Mouse (Mus musculus) ES-E14 (cell line): ENCODE data around the gene Bcl2l11. TPM values are rescaled to one million over a fixed set of nuclear protein-coding genes. Genes with fewer than 3 reads are reported as not detected.

ENCODE experiments used
- DNase-seq: peaks from one replicate; pipeline ENCODE4 v3.0.0-alpha.2; 2013; ENCODE audit warnings: low read depth, low spot score
- H3K27ac ChIP-seq: 2 replicates; pipeline ENCODE4 v1.5.1; 2012; ENCODE audit warnings: low read depth, mild to moderate bottlenecking, low read length, moderate library complexity, mixed read lengths; ENCODE audit not compliant: poor library complexity, insufficient read depth, severe bottlenecking
- H3K36me3 ChIP-seq: 2 replicates; pipeline ENCODE4 v1.6.1; 2012; ENCODE audit warnings: mild to moderate bottlenecking, low read length, moderate library complexity, mixed read lengths; ENCODE audit not compliant: control insufficient read depth, poor library complexity, insufficient read depth, severe bottlenecking
- H3K4me1 ChIP-seq, 2 experiments: fragments of 150-350 bp in 1 of 2; sonication (generic) in 1 of 2; 2 replicates each; pipeline ENCODE4 v1.6.1; 2012; ENCODE audit warnings: low read length in 2 of 2, mild to moderate bottlenecking in 1 of 2, mixed read lengths in 1 of 2; ENCODE audit not compliant: control insufficient read depth in 2 of 2, insufficient read depth in 2 of 2, poor library complexity in 1 of 2
- H3K4me3 ChIP-seq, 2 experiments: fragments of 150-350 bp in 1 of 2; sonication (generic) in 1 of 2; 2 replicates each; pipeline ENCODE4 v1.5.1; 2012; ENCODE audit warnings: low read length in 2 of 2, low read depth in 1 of 2, mild to moderate bottlenecking in 1 of 2, mixed read lengths in 1 of 2; ENCODE audit not compliant: insufficient read depth in 1 of 2, poor library complexity in 1 of 2, severe bottlenecking in 1 of 2
- H3K9ac ChIP-seq: 2 replicates; pipeline ENCODE4 v1.6.1; 2012; ENCODE audit warnings: low read depth, mild to moderate bottlenecking, low read length, mixed read lengths; ENCODE audit not compliant: poor library complexity, insufficient read depth, severe bottlenecking
- H3K9me3 ChIP-seq: fragments of 150-350 bp; sonication (generic); 2 replicates; pipeline ENCODE4 v1.6.1; 2012; ENCODE audit warnings: low read depth, mild to moderate bottlenecking, low read length; ENCODE audit not compliant: control insufficient read depth, insufficient read depth
- CHD2 ChIP-seq: IDR thresholded peaks from 2 replicates; pipeline ENCODE4 v1.6.1; 2014; ENCODE audit warnings: mild to moderate bottlenecking, low read depth, low read length, inconsistent platforms
- HCFC1 ChIP-seq: IDR thresholded peaks from 2 replicates; pipeline ENCODE4 v1.6.1; 2012; ENCODE audit warnings: low read length, inconsistent platforms, borderline replicate concordance; ENCODE audit not compliant: insufficient read depth
- MAFK ChIP-seq: IDR thresholded peaks from 2 replicates; pipeline ENCODE4 v1.6.1; 2014; ENCODE audit warnings: mild to moderate bottlenecking, low read depth, low read length, inconsistent platforms; ENCODE audit not compliant: insufficient read depth
- ZC3H11A ChIP-seq: IDR thresholded peaks from 2 replicates; pipeline ENCODE4 v1.6.1; 2012; ENCODE audit warnings: low read depth, mild to moderate bottlenecking, inconsistent platforms, low read length, borderline replicate concordance
- ZNF384 ChIP-seq: IDR thresholded peaks from 2 replicates; pipeline ENCODE4 v1.6.1; 2012; ENCODE audit warnings: low read depth, low read length, inconsistent platforms
- in situ Hi-C, 2 experiments: fragments of 600-800 bp; cut with MboI; formaldehyde crosslinking; loops; one replicate each; pipeline ENCODE4 v1.15.1; 2025; ENCODE audit warnings: low sequenced_read_pairs in 2 of 2, inconsistent platforms in 1 of 2; ENCODE audit not compliant: unreplicated experiment in 2 of 2
- total RNA-seq: library from RNA; depleted of rRNA; stranded (reverse); fragments of 300-350 nt; gene quantifications from 2 replicates; pipeline ENCODE4 v1.2.3, GENCODE M21; 2012

Bcl2l11 gene
- total RNA-seq, 1 experiment: 23.6 TPM

DNA sequence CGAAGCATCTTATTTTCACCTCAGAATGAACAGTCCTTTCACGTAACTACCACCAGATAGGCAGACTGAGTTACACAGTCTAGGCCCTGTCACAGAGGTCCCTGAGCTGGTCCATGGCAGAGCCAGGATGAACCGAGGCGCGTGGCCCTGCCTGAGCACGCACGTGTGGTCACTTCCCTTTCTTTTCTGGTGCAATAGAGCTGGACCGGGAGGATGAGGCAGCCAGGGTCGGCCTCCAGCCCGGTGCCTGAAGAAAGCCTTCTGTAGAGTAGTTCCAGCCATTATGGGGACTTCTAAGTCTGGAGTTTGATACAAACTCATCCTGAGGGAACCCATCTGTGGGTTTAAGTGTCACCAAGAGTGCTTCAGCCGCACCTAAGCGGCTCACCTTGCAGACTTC is 42.1 kb downstream of the Bcl2l11 start:
- no peaks in the 10 kb centered on the region for H3K9me3 ChIP-seq
- in situ Hi-C loops: no loop called here
- TF ChIP-seq MAFK (no peak), ZNF384 (no peak), ZC3H11A (no peak), CHD2 (no peak), HCFC1 (no peak)

GRCm38 (mm10) chr2:128169486-128169885 is 43.6 kb downstream of the Bcl2l11 start:
- no peak for DNase-seq

More for the DNA sequence above, 42.1 kb downstream of the Bcl2l11 start:
- DNase-seq: no peak
- Histone ChIP-seq H3K27ac (no peak overlapping the region), H3K4me3 (no peak overlapping the region), H3K4me1 (peaks cover 1 to 5% of the 10 kb centered on the region in 2 experiments; a peak in 1 of 4 replicates), H3K36me3 (no peaks in the 10 kb centered on the region), H3K9ac (no peak overlapping the region)

DNA sequence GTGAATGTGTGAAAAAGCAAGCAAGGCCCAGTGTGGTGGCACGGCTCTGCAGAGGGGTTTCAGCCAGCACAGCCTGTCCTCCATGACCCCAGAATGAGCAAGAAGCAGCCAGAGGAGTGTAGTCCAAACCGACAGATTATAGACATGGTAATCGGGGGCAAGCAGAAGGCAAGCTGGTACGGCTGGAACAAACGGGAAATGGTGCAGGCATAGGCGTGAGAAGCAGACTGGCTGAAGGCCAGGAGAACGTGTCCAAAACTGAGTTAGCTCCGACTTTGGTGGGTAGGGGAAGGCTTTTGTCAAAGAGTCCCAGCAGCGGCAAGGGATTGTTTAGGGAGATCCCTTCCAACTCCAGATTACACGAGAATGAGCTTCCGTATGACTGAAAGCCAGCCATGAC is 44.1 kb downstream of the Bcl2l11 start:
- in situ Hi-C loops: no loop called here
- peaks cover 1 to 5% of the 10 kb centered on the region in 2 experiments; a peak in 1 of 4 replicates for H3K4me1 ChIP-seq
- TF ChIP-seq CHD2: no peak
- no peak for TF ChIP-seq HCFC1
- TF ChIP-seq ZNF384: no peak
- TF ChIP-seq ZC3H11A: no peak
- no peak for TF ChIP-seq MAFK

More at GRCm38 (mm10) chr2:128169486-128169885, 43.6 kb downstream of the Bcl2l11 start:
- Histone ChIP-seq H3K4me3 (no peak overlapping the region), H3K4me1 (peaks cover 1 to 5% of the 10 kb centered on the region in 2 experiments; a peak in 1 of 4 replicates), H3K27ac (no peak overlapping the region), H3K36me3 (no peaks in the 10 kb centered on the region), H3K9me3 (no peaks in the 10 kb centered on the region), H3K9ac (no peak overlapping the region)
- TF ChIP-seq CHD2 (no peak), MAFK (no peak), ZNF384 (no peak), ZC3H11A (no peak), HCFC1 (no peak)
- in situ Hi-C loops: no loop called here

DNA sequence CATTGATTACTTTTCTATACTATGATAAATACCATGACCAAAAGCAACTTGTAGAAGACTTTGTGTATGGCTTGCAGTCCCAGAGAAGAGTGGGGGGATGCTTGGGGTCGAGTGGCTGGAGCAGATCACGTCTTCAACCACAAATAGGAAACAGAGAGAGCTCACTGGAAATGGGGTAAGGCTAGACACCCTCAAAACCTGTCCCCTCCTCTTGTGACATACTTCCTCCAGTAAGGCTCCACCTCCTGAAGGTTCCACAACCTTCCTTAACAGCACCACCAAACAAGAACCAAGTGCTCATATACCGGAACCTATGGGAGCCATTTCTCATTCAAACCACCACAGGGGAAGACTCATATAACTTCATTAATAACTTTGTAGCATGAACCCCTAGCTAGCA is 44.8 kb downstream of the Bcl2l11 start:
- no peak overlapping the region for H3K4me3 ChIP-seq
- H3K36me3 ChIP-seq: no peaks in the 10 kb centered on the region
- H3K27ac ChIP-seq: no peak overlapping the region
- H3K9me3 ChIP-seq: no peaks in the 10 kb centered on the region
- in situ Hi-C loops: no loop called here
- no peak for TF ChIP-seq MAFK
- TF ChIP-seq ZNF384: no peak
- TF ChIP-seq HCFC1: no peak
- no peak for TF ChIP-seq CHD2
- no peak for TF ChIP-seq ZC3H11A
- H3K9ac ChIP-seq: no peak overlapping the region
- H3K4me1 ChIP-seq: peaks cover 1 to 7% of the 10 kb centered on the region in 2 experiments; a peak in 1 of 4 replicates
- no peak for DNase-seq

More for the DNA sequence above, 44.1 kb downstream of the Bcl2l11 start:
- DNase-seq: no peak
- Histone ChIP-seq H3K9me3 (no peaks in the 10 kb centered on the region), H3K9ac (no peak overlapping the region), H3K4me3 (no peak overlapping the region), H3K27ac (no peak overlapping the region), H3K36me3 (no peaks in the 10 kb centered on the region)

- Histone ChIP-seq H3K4me3 (no peak overlapping the region), H3K9ac (no peak overlapping the region), H3K36me3 (no peaks in the 10 kb centered on the region), H3K4me1 (peaks cover 1 to 5% of the 10 kb centered on the region in 2 experiments; a peak in 1 of 4 replicates), H3K27ac (no peak overlapping the region), H3K9me3 (no peaks in the 10 kb centered on the region)
- in situ Hi-C loops: no loop called here
- no peak for DNase-seq
- no peak for TF ChIP-seq HCFC1
- TF ChIP-seq ZC3H11A: no peak
- no peak for TF ChIP-seq CHD2
- TF ChIP-seq MAFK: no peak
- no peak for TF ChIP-seq ZNF384
These were observed 46.4 kb downstream of the Bcl2l11 start for GRCm38 (mm10) chr2:128172266-128172665.
